Mouse (Mus musculus): ENCODE results near the gene Ncoa5. TPM values are rescaled to one million over a fixed set of nuclear protein-coding genes. Genes with fewer than 3 reads are reported as not detected.

The Ncoa5 gene
- total RNA-seq, 4 experiments from 2014 or later = 46.2 to 63.5 (median 55.9) TPM

- DNase-seq (ENCODE audit: low spot score in 2 of 2) = no peak
Measured at GRCm38 (mm10) chr2:164995976-164996375, 38.7 kb downstream of the Ncoa5 start.

DNA sequence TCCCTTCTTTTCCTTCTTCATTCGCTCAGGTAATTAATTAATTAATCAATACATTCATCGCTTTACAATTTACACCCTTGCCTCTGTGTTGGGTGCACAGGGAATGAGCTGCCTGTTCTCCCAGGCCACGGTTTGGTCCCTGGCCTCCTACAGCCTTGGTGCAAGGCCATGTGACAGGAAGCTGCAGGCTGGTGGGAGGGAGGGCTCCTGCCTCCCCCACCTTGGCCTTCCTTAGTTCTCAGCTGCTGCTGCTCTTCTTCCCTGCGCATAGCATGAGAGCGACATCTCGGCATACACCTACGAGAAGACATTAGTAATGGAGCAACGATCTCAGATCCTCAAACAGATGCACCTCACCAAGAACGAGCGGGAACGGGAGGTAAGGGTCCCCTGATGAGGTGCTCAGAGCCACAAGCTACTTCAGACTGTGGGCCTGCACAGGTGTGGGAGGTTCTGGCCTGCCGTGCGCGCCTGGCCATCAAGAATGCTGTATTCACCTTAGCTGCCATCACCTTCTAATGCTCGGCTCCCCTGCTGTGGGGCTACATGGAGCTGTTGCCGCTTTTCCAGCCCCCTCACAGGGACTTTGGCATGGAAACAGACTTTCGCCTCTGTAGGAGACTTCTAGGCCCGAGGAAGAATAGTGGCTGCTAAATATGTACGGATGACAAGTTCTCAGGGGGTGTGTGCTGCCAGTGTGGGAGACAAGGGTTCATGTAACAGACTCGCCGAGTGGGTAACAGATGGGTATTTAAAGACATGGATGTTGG is 39.8 kb downstream of the Ncoa5 start:
- no peak for DNase-seq (ENCODE audit: low spot score in 2 of 2)

GRCm38 (mm10) chr2:164994156-164994555 is 40.5 kb downstream of the Ncoa5 start:
- no peak for DNase-seq (ENCODE audit: low spot score in 2 of 2)

DNA sequence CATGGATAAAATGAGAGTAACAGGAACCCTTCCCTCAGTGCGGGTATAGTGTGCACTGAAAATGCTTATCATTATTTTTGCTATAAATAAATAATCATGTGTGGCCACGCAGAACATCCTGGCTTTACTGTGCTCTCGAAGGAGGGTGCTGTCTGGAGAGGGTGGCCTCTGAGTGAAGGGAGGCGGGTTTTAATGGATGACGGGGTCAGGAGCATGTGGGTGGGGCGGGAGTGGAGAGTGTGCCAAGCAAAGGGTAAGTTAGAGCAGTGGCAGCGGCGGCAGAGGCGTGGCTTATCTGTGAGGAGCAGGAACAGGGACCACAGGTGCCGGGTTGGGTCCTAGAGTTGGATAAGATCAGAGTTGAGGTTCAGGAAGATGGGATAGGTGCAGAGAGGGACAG is 42.9 kb downstream of the Ncoa5 start:
- no peak for DNase-seq (ENCODE audit: low spot score in 2 of 2)

DNA sequence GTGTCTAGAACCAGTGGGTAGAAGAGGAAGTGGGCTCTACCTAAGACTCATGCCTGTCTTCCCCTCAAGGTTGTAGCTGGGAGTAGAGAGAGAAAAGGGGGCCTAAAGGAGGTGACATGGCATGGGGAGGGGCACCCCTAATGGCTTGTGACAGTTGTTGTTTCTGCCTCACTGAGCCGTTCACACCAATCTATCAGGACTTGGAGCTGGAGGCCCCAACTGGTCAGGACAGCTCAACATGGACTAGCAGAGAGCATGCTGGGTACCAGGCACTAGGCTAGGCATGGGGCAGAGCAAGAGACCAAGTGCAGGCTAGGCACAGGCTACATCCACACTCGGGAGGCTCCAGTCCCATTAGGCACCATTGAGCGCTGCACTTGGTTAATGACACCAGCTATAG is 43.6 kb downstream of the Ncoa5 start:
- DNase-seq (ENCODE audit: low spot score in 2 of 2) = no peak

DNA sequence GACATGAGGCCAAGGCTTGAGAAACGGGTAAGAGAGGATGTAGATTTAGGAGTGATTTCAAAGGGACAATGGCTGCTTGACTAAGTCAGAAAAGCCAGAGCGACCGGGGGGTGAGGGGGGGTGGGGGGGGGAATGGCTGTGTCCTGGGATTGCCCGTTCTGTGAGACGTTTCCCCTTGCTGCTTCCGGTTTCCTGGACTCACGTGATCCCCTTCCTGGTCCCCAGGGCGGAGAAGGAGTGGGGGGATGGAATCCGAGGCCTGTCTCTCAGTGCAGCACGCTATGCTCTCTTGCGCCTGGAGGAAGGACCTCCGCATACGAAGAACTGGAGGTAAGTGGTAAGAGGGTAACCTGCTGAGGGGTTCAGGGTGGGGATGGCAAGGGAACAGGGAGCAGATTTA is 45.9 kb downstream of the Ncoa5 start:
- DNase-seq (ENCODE audit: low spot score in 2 of 2) = no peak

DNA sequence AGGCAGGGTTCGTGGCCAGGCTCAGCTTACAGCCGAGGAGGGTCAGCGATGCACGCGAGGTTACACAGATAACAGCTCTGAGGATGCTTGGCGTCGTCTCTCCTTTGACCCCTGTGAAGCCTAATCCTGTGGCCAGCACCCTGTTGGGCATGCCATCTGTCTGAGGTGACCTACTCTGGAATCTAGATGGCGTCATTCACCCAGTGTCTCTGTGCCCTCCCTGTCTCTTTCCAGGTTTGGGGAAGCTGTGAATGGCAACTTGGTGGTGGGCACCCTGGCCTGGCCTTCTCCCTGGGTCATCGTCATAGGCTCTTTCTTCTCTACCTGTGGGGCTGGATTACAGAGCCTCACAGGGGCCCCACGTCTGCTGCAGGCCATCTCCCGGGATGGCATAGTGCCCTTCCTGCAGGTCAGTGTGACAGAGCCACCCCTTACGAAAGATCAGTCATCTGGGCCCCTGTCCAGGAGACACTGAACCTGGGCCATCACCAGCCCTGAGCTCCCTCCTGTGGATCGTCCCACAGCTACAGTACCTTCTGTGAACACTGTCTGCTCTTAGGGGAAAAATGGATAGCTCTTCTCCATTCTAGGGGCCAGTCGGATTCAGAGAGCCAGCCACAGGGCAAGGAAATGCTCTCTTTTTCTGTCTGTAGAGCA is 48.2 kb downstream of the Ncoa5 start:
- DNase-seq (ENCODE audit: low spot score in 2 of 2) = no peak

- no peak for DNase-seq (ENCODE audit: low spot score in 2 of 2)
Measured at GRCm38 (mm10) chr2:164985962-164986361, 48.7 kb downstream of the Ncoa5 start.

- no peak for DNase-seq (ENCODE audit: low spot score in 2 of 2)
Measured at GRCm38 (mm10) chr2:164979749-164980148, 54.9 kb downstream of the Ncoa5 start.

GRCm38 (mm10) chr2:164975611-164976010 is 59.1 kb downstream of the Ncoa5 start:
- DNase-seq (ENCODE audit: low spot score in 2 of 2) = no peak

- DNase-seq (ENCODE audit: low spot score in 2 of 2) = no peak
Measured at GRCm38 (mm10) chr2:164972646-164973045, 62.0 kb downstream of the Ncoa5 start.

GRCm38 (mm10) chr2:164970631-164971196 is 64.0 kb downstream of the Ncoa5 start:
- DNase-seq (ENCODE audit: low spot score in 2 of 2) = peak in 1 of 2 experiments; percentile 73

GRCm38 (mm10) chr2:164969348-164969781 is 65.3 kb downstream of the Ncoa5 start:
- peak in 1 of 2 experiments; percentile 45 for DNase-seq (ENCODE audit: low spot score in 2 of 2)

- no peak for DNase-seq (ENCODE audit: low spot score in 2 of 2)
Measured at GRCm38 (mm10) chr2:164968451-164968851, 66.2 kb downstream of the Ncoa5 start.

DNA sequence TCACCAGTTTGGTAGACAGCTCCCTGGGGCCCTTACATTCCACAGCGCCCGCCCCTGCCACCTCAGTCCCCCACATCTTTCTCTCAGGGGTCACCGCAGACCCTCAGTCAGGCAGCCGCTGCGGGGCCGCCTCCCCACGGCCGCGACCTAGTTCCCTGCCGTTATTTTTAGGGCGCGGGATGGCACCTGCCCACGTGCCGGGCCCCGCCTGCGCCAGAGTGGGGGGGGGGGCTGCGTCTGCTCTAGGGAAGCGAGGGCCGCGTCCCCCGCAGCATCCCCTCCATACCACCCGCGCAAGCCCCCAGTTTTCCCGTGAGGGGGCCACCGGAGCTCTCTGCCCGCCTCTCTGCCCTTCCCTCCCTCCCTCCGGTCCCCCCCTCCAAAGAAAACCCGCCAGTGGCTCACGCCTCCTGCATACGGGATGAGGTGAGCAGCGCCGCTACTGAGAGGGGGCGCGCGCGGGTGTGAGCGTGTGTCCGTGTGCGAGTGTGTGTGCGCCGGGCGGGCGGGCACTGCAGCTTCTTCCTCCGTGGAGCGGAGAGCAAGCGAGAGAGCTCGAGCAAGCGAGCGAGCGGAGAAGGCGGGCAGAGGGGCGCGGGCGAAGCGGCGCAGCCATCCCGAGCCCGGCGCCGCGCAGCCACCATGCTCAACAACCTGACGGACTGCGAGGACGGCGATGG is 66.8 kb downstream of the Ncoa5 start:
- peak in 1 of 2 experiments; percentile 73 for DNase-seq (ENCODE audit: low spot score in 2 of 2)

DNA sequence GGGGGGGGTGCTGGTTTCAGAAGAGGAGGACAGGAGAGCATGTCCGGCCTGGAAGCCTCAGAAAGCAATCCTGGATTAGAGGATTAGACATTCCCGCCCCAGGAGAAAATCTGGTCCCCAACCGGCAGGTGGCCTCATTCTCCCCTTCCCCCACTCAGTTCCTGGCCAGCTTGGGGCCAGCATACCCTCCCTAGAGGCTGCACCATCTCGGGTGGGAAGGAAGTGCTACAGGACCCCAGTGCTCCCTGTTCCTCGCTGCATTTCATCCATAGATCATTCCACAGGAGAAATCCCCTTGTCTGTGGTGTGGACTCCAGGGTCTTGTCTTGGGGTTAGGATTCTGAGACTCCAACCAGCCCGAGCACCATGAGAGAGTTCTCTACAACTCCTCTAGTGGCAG is 67.5 kb downstream of the Ncoa5 start:
- no peak for DNase-seq (ENCODE audit: low spot score in 2 of 2)

DNA sequence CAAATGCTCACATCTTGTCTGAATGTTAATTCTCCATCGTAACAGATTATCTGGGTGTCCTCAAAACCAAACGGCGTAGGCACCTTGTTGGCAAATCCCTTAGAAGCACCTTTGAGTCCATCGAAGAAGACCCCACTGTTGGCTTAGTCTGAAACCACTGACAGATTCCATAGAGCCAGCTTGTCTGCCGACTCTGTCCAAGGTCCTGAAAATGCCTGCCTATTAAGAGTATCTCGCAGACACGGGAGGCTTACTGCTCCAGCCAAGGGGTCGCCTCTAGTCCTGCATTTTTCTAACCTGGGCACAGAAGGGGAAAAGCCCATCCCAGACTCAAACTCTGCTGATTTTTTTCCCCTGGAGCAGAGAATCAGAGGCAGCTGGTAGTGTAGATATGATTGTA is 68.3 kb downstream of the Ncoa5 start:
- DNase-seq (ENCODE audit: low spot score in 2 of 2) = no peak

DNA sequence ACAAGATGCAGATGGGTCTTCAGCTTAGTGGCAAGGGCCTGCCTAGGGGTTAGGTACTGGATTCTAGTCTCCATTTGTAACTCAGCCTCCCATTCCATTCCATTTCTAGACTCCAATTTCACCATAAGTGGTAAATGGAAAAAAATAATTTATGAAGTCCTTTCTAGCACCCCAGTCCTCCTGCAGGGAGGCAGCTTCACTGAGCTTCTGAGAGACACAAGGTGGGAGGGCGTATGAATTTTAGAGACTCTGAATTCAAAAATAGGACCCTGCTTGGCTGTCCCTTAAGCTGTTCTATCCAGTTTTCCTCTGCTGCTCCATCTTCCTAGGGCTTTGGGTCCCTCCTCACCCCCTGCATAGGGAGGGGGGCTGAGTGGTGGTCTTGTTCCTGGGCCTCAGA is 69.7 kb downstream of the Ncoa5 start:
- DNase-seq (ENCODE audit: low spot score in 2 of 2) = no peak

- peak; percentile 58 to 69 for DNase-seq (ENCODE audit: low spot score in 2 of 2)
Measured at GRCm38 (mm10) chr2:164964242-164964894, 70.3 kb downstream of the Ncoa5 start.

- no peak for DNase-seq (ENCODE audit: low spot score in 2 of 2)
Measured at GRCm38 (mm10) chr2:164962183-164962580, 72.5 kb downstream of the Ncoa5 start.

- DNase-seq (ENCODE audit: low spot score in 2 of 2) = peak; percentile 54 to 70
Measured at GRCm38 (mm10) chr2:164961506-164962182, 73.0 kb downstream of the Ncoa5 start.
